Mouse (Mus musculus): Measurements from ENCODE around the gene Pitpnc1.

DNA sequence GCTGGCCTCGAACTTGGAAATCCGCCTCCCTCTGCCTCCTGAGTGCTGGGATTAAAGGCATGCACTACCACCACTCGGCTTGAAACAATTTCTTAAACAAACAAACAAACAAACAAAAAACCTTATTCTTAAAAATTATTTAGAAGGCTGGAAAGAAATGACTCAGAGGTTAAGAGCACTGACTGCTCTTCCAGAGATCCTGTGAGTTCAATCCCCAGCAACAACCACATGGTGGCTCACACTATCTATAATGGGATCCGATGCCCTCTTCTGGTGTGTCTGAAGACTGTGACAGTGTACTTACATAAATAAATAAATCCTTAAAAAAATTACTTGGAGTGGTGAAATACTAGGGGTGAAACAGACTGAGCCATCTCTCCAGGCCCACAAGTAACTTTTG lies 309.3 kb downstream of the Pitpnc1 start:
- TF ChIP-seq NANOG (IDR thresholded peaks at IDR 0.05; ENCODE audit: borderline replicate concordance, low read length) (no peak), CTCF (conservative IDR thresholded peaks at IDR 0.05; ENCODE audit: low read length) (no peak)

All from E14TG2a.4 (cell line).